Mouse (Mus musculus) liver, embryonic 14.5 days (tissue): Measurements from ENCODE around the gene Litaf.

Experiments
- CTCF ChIP-seq: IDR thresholded peaks from 2 replicates; pipeline ENCODE4 v1.5.1; 2016; ENCODE audit warnings: antibody characterized with exemption, low read depth, control low read depth
- EP300 ChIP-seq: IDR thresholded peaks from 2 replicates; pipeline ENCODE4 v1.6.1; 2016; ENCODE audit warnings: antibody characterized with exemption, low read depth

GRCm38 (mm10) chr16:10981493-10982070 is 84.4 kb downstream of the Litaf start:
- TF ChIP-seq EP300, result no peak
- TF ChIP-seq CTCF, result no peak
